Mouse (Mus musculus): Measurements from ENCODE around the gene Tm7sf2.

Gene Tm7sf2

GRCm38 (mm10) chr19:6040002-6040401, 28.2 kb downstream of the Tm7sf2 start:
- DNase-seq, result no peak

- no peak for DNase-seq
These were observed 29.8 kb downstream of the Tm7sf2 start for GRCm38 (mm10) chr19:6038326-6038725.

GRCm38 (mm10) chr19:6037695-6038094, 30.5 kb downstream of the Tm7sf2 start:
- DNase-seq, result no peak

- DNase-seq, result no peak
These were observed 32.1 kb downstream of the Tm7sf2 start for GRCm38 (mm10) chr19:6035966-6036585.

GRCm38 (mm10) chr19:6030520-6031280, 37.5 kb downstream of the Tm7sf2 start:
- DNase-seq, result no peak

GRCm38 (mm10) chr19:6029426-6029825, 38.7 kb downstream of the Tm7sf2 start:
- no peak for DNase-seq

GRCm38 (mm10) chr19:6028991-6029390, 39.2 kb downstream of the Tm7sf2 start:
- no peak for DNase-seq

- no peak for DNase-seq
These were observed 44.2 kb downstream of the Tm7sf2 start for GRCm38 (mm10) chr19:6023930-6024329.

- no peak for DNase-seq
These were observed 45.1 kb downstream of the Tm7sf2 start for GRCm38 (mm10) chr19:6023059-6023458.

GRCm38 (mm10) chr19:6020276-6020675, 47.9 kb downstream of the Tm7sf2 start:
- DNase-seq, result no peak

GRCm38 (mm10) chr19:6018142-6019089, 49.8 kb downstream of the Tm7sf2 start:
- DNase-seq, result peak; percentile 93

- peak; percentile 21 for DNase-seq
These were observed 51.6 kb downstream of the Tm7sf2 start for GRCm38 (mm10) chr19:6016532-6016931.

GRCm38 (mm10) chr19:6015511-6016315, 52.5 kb downstream of the Tm7sf2 start, which contains the start of gene Capn1:
TSS of gene Capn1 (minus strand) at chr19:6015897.
- DNase-seq, result peak; percentile 92

GRCm38 (mm10) chr19:6014991-6015510, 53.1 kb downstream of the Tm7sf2 start:
- peak; percentile 72 for DNase-seq

GRCm38 (mm10) chr19:6013691-6014090, 54.5 kb downstream of the Tm7sf2 start:
- no peak for DNase-seq

Data from thymus, postnatal 4 days (tissue).